Mouse (Mus musculus): ENCODE measurements around the gene Gm44790.
"Not testable (repeated sequence)": the region's sequence is repeated elsewhere in the genome, so short reads cannot be mapped to it uniquely, and the experiment has no call there.

The Gm44790 gene

DNA sequence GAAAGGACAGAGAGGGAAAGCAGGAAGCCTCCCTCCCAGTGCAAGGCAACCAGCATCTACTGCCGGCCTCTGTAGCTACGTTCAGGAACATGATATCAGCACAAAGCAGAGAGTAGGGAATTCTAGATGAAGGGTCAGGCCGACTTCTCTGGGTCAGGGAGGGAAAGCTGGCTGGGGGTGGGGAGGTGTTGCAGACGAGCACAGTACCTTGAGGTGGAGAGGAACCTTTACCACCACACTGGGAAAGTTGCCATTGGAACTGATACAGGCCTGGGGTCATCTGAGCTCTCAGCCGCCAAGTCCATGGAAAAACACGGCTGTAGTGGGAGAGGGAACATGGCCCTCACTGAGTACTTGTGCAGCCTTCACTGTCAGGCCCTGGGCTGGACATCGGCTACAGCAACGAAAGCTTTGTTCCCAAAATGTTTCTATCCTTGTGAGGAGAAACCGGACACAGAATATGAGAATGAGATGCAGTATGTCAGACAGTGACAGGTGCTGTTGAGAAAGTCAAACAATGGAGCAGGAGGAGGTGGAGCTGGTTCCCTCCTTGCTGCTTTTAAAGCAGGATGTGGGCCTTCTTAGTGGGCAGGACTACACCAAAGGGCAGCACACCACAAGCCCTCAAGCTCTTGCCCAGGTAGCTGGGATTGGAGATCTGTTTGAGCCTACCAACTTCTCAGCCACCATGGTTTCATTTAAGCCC lies 49.2 kb downstream of the Gm44790 start:
- no peak for DNase-seq

DNA sequence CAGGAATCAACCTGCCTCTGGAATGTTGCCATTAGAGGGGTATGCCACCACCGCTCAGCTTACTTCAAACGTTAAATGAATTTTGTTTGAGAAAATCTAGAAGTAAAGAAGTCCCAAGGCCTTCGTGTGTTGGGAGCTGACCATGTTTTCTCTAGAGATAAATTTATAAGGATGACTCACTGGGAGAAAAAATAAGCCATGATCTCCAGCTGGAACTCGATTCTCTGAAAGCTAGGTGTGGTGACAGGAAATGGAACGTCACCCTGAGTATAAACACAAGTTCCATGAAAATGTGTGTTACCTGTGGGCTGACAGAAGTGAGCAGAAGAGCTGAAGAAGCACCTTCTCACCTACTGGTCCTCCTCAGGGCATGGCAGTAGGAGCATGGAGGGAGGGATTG lies 50.5 kb downstream of the Gm44790 start:
- DNase-seq: no peak

- no peak for DNase-seq
These were observed 52.9 kb downstream of the Gm44790 start for GRCm38 (mm10) chr6:86479311-86479710.

DNA sequence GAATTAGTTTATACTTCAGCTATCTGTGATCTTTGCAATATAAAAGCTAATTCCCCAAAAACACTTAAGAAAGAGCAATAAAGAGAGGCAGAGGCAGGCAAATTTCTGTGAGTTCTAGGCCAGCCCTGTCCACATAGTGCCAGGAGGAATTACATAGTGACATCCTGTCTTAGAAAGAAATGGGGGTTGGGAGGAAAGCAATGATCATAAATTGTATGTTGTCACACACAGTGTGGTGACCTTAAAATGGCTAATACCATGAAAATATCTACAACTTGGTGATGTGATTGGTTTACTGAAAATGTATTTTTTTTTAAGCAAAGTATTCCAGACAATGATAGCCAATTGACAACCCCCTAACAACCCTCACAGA lies 53.3 kb downstream of the Gm44790 start:
- DNase-seq: no peak

DNA sequence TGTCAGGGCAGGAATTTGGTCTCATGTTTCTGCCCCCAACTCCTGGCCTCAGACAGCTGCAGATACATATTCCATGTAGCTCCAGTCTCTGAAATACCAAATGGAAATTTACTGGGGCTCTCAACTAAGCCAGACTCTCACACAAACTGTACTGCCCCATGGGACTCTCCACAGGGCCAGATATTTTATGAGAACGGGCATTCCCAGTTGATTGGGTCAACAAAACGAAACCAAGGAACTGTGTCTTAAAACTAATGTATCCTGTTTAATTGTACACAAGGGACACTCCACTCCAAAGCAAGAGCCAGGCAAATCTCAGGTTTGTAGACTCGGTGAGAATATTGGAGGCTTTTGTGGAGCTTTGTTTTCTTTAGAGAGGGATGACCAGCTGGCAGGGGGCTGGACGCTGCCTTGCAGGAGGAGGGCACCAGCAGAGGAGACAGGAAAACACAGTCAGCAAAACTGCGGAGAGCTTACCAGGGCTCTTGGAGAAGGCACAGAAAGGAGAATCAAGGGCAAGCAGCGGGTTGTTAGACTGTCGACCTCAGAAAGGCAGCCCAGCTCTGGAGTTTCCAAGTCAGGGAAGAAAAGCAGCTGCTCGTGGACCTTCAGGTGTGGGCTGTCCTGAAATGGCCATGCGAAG lies 53.9 kb downstream of the Gm44790 start:
- DNase-seq: peak; percentile 45

DNA sequence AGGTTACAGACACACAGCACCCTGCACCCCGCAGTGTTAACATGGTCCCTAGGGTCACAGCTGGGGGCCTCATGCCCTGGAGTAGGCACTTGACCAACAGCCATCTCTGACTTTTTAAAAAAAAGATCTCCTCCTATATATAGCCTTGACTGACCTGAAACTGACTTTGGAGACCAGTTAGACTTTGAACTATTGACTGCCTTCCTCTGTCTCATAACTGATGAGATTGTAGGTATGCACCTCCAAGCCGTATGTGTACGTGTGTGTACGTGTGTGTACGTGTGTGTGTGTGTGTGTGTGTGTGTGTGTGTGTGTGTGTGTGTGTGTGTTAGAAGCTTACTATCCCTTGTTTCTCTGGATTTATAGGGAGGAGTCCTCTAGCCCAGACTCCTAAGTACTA lies 55.4 kb downstream of the Gm44790 start:
- no peak for DNase-seq

GRCm38 (mm10) chr6:86485943-86486640 lies 59.6 kb downstream of the Gm44790 start:
- no peak for DNase-seq

- peak; percentile 51 for DNase-seq
These were observed 61.1 kb downstream of the Gm44790 start for GRCm38 (mm10) chr6:86487358-86488148.

- peak; percentile 40 for DNase-seq
These were observed 61.7 kb downstream of the Gm44790 start for GRCm38 (mm10) chr6:86488149-86488485.

DNA sequence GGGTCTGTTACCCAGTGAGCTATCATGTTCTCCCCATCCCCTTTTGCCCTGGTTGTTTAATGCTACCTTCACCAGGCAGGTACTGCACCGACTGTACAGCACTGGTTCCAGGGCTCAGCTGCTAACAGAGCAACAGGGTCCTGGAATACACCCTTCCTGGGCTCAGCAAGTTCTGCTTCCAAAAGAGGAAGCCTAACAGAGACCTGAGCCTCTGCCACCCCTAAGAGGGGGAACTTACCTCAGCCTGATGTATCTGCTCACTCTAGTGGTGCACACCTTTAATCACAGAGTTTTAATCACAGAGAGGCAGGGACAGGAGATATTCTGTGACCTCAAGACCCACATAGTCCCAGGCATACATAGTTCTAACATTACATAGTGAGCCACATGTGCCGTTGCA lies 63.5 kb downstream of the Gm44790 start:
- no peak for DNase-seq

DNA sequence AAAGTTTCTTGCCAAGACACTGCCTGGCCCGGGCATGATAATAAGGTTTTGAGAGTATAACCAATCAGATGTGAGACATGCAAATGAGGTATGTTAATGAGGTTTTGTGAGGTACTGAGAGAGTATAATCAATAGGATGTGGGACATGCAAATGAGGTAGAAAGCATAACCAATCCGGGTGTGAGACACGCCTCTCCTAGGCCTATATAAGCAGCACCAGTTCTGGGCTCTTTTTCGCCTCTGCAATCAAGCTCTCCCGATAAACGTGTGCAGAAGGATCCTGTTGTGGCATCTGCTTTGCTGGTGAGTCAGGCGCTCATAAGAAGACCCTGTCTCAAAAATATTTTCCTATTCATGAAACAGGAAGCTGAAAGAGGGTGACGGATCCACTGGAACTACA lies 64.0 kb downstream of the Gm44790 start:
- DNase-seq: not testable (repeated sequence)

DNA sequence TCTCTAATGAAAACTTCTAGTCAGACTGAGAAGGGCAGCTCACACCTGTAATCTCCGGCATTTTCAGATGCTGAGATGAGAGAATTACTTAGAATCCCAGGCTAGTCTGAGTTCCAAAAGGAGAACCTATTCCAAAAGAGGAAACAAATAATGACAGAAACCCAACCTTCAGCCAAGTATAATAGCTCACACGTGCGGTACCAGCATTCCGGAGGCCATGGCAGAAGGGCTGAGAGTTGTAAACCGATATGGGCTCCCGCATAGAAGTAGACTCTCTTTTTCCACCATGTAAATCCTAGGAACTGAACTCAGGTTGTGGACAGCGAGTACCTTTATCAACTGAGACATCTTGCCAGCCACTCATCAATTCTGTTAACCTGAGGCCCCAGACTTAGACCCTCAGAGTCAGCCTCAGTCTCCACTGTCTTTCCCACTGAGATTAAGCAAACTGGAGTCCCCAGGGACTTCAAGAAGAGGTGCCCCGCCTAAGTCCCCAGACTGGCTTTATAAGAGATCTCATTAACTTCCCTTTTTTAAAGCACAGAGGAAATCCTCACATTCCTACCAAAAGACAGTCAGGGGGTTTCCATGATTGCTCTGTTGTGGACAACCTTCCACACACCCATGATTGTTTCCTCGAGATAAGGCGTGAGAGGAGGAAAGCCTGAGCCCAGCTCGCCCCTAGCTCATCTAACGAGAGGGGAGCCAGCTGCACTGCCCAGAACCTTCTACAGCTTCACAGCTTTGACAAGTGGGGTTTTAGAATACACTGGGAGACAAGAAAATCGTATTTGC lies 67.2 kb downstream of the Gm44790 start:
- DNase-seq: no peak

GRCm38 (mm10) chr6:86494767-86495166 lies 68.3 kb downstream of the Gm44790 start:
- DNase-seq: no peak

All from cerebellum, adult 8-10 months (tissue).